Mouse (Mus musculus) ES-E14 (cell line): ENCODE measurements around the gene Ppp5c.

ENCODE experiments used
- CHD2 ChIP-seq: IDR thresholded peaks from 2 replicates; pipeline ENCODE4 v1.6.1; 2014; ENCODE audit warnings: mild to moderate bottlenecking, low read depth, low read length, inconsistent platforms
- MAFK ChIP-seq: IDR thresholded peaks from 2 replicates; pipeline ENCODE4 v1.6.1; 2014; ENCODE audit warnings: mild to moderate bottlenecking, low read depth, low read length, inconsistent platforms; ENCODE audit not compliant: insufficient read depth
- ZC3H11A ChIP-seq: IDR thresholded peaks from 2 replicates; pipeline ENCODE4 v1.6.1; 2012; ENCODE audit warnings: low read depth, mild to moderate bottlenecking, inconsistent platforms, low read length, borderline replicate concordance
- ZNF384 ChIP-seq: IDR thresholded peaks from 2 replicates; pipeline ENCODE4 v1.6.1; 2012; ENCODE audit warnings: low read depth, low read length, inconsistent platforms

DNA sequence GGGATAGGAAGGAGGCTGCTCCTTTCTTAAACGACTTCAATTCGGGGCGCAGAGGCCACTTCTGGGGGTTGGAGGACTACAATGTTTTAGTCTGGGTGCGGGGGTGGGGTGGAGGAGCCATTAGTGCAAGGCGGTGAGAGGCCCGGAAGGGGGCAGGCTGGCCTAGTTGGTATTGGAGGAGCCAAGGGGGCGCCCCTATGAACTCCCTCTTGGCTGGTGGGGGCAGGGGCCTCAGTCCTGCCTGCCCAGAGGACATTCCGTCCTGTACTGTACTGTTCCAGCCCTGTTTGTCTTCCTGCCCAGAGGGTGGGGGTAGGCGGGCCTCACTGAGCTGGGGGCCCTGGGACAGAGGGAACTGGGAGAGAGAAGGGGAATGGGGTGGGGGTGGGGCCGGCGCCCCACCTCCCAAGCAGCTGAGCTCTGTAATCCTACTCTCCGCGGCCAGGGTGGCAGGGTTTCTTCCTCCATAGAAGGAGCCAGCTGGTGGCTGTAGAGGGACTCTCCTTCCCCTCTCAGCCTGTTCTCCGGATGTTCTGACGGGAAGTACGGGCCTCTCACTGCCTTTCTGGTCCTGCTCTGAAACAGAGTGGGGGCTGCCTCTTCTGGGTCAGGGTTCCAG lies 30.5 kb upstream of the Ppp5c start:
- TF ChIP-seq ZC3H11A (no peak), CHD2 (no peak), ZNF384 (no peak), MAFK (no peak)
